Comparison of ENCODE assay signal across 22 mouse cellular contexts in the genomic region with DNA sequence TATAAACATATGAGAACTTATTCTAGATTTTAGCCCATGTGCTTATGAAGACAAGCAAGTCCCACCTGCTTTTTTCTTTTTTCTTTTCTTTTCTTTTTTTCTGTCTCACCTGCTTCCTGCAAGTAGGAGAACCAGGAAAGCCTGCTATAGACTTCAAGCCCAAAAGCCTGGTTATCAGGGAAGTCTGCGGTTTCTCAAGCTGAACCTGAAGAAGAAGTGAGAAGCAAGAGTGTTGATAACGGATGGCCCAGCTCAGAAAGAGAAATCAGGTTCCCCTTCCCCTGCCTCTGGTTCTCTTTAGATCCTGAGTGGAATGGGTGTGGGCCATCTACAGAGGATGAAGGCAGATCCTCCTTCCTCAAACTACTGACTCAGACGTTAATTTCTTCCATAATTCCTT. TPM values are rescaled to one million over a fixed set of nuclear protein-coding genes. Genes with fewer than 3 reads are reported as not detected.
"Had no signal": no experiment of that assay in that cellular context is flagged by ENCODE, and none has a peak within 500 bp of the region (broad histone marks: within the 10 kb centered on the region; RNA-seq: fewer than 3 reads in every experiment).

No protein-coding gene starts in this region.

- H3K27ac ChIP-seq: kidney, embryonic 15.5 days; limb, embryonic 12.5 days; limb, embryonic 15.5 days; liver, embryonic 14.5 days; stomach, embryonic 15.5 days had no signal

- DNase-seq: kidney, adult 8-10 months; kidney, postnatal 10 days; kidney, postnatal 4 days; left cerebral cortex, postnatal 4 days; liver, postnatal 0 days; lung, embryonic 14.5 days; midbrain, embryonic 14.5 days; thymus, postnatal 25 days had no signal

- H3K9me3 ChIP-seq: kidney, embryonic 15.5 days; limb, embryonic 12.5 days; limb, embryonic 15.5 days; stomach, embryonic 15.5 days had no signal

- H3K4me1 ChIP-seq: kidney, embryonic 15.5 days; limb, embryonic 12.5 days; limb, embryonic 15.5 days; stomach, embryonic 15.5 days had no signal

- H3K4me2 ChIP-seq: kidney, embryonic 15.5 days; limb, embryonic 12.5 days; limb, embryonic 15.5 days; liver, embryonic 11.5 days; lung, embryonic 14.5 days; midbrain, embryonic 11.5 days; stomach, embryonic 15.5 days had no signal

- H3K9ac ChIP-seq: kidney, embryonic 15.5 days; limb, embryonic 12.5 days; limb, embryonic 15.5 days; liver, embryonic 14.5 days; liver, postnatal 0 days; lung, embryonic 14.5 days; stomach, embryonic 15.5 days had no signal

- H3K27me3 ChIP-seq: kidney, embryonic 15.5 days; limb, embryonic 12.5 days; limb, embryonic 15.5 days; stomach, embryonic 15.5 days had no signal

- ATAC-seq: liver, postnatal 0 days; lung, postnatal 0 days had no signal

- H3K36me3 ChIP-seq: kidney, embryonic 15.5 days; limb, embryonic 12.5 days; limb, embryonic 15.5 days; stomach, embryonic 15.5 days had no signal

- H3K4me3 ChIP-seq: kidney, embryonic 15.5 days; limb, embryonic 12.5 days; limb, embryonic 15.5 days; stomach, embryonic 15.5 days had no signal

RNA-seq across cellular contexts. Expression of a gene that starts 4.7 kb away (rescaled TPM):
- total RNA-seq: layer of hippocampus, adult 18-20 months; left cerebral cortex, adult 8-10 months; left cerebral cortex, postnatal 14 days; left cerebral cortex, postnatal 4 days; midbrain, postnatal 0 days had no signal
- polyA plus RNA-seq: kidney, embryonic 15.5 days; limb, embryonic 12.5 days; lung, embryonic 14.5 days; midbrain, embryonic 11.5 days; midbrain, embryonic 14.5 days; midbrain, postnatal 0 days; neural tube, embryonic 11.5 days; neural tube, embryonic 14.5 days had no signal

RNA-seq across cellular contexts. Expression of a gene that starts 19.3 kb away (rescaled TPM):
- total RNA-seq: left cerebral cortex, postnatal 4 days had no signal
- polyA plus RNA-seq: kidney, embryonic 15.5 days; limb, embryonic 12.5 days; liver, embryonic 11.5 days; lung, embryonic 14.5 days; midbrain, embryonic 11.5 days had no signal

RNA-seq across cellular contexts. Expression of a gene that starts 44.3 kb away (rescaled TPM):
- polyA plus RNA-seq: midbrain, embryonic 11.5 days; neural tube, embryonic 11.5 days had no signal

RNA-seq across cellular contexts. Expression of a gene that starts 47.2 kb away (rescaled TPM):
- polyA plus RNA-seq: liver, embryonic 11.5 days; lung, embryonic 14.5 days had no signal
